Comparison of ENCODE assay signal across 9 mouse cellular contexts in genomic region chr11:79306996-79307395, GRCm38 (mm10). TPM values are rescaled to one million over a fixed set of nuclear protein-coding genes. Genes with fewer than 3 reads are reported as not detected.
DNase-seq lines count a peak whose midpoint lies in the region; ATAC-seq lines count a peak whose summit lies in the region.
"Had no signal": no experiment of that assay in that cellular context is flagged by ENCODE, and none has a peak within 500 bp of the region (broad histone marks: within the 10 kb centered on the region; RNA-seq: fewer than 3 reads in every experiment).

No protein-coding gene starts in this region.

- no peaks in the 10 kb centered on the region for H3K9me3 ChIP-seq in kidney, embryonic 14.5 days (ENCODE audit: control insufficient read depth, low read length)
- H3K9me3 ChIP-seq in forebrain, embryonic 12.5 days: no peaks in the 10 kb centered on the region
- H3K9me3 ChIP-seq in hindbrain, embryonic 15.5 days: no peaks in the 10 kb centered on the region
- H3K9me3 ChIP-seq in lung, embryonic 16.5 days (ENCODE audit: control insufficient read depth, low read length): no peaks in the 10 kb centered on the region

- H3K4me2 ChIP-seq in kidney, embryonic 14.5 days (replicated peaks; ENCODE audit: low read depth, low read length): no peak overlapping the region
- H3K4me2 ChIP-seq in forebrain, embryonic 12.5 days: peak overlapping the region; percentile 24
- no peak overlapping the region for H3K4me2 ChIP-seq in hindbrain, embryonic 15.5 days
- peak overlapping the region; percentile 13 for H3K4me2 ChIP-seq in lung, embryonic 16.5 days (ENCODE audit: low read depth, low read length)

- peaks cover 19% of the 10 kb centered on the region for H3K4me1 ChIP-seq in kidney, embryonic 14.5 days (ENCODE audit: control insufficient read depth, insufficient read depth, low read length)
- peaks cover 25% of the 10 kb centered on the region for H3K4me1 ChIP-seq in forebrain, embryonic 12.5 days
- peaks cover 8% of the 10 kb centered on the region; the same call in 1 of the 2 replicates for H3K4me1 ChIP-seq in hindbrain, embryonic 15.5 days (replicated peaks)
- H3K4me1 ChIP-seq in lung, embryonic 16.5 days (replicated peaks; ENCODE audit: control insufficient read depth, insufficient read depth, low read length): peaks cover 23% of the 10 kb centered on the region

- 20% methylated on average over 10 of the region's 10 CpGs for WGBS in kidney, embryonic 14.5 days
- WGBS in forebrain, embryonic 12.5 days: 3% methylated on average over 10 of the region's 10 CpGs
- 11% methylated on average over 10 of the region's 10 CpGs for WGBS in hindbrain, embryonic 15.5 days
- 13% methylated on average over 10 of the region's 10 CpGs for WGBS in lung, embryonic 16.5 days

- H3K9ac ChIP-seq in kidney, embryonic 14.5 days (ENCODE audit: low read depth, low read length): no peak overlapping the region
- H3K9ac ChIP-seq in forebrain, embryonic 12.5 days: peak overlapping the region; percentile 29; the same call in 1 of the 2 replicates
- H3K9ac ChIP-seq in hindbrain, embryonic 15.5 days: no peak overlapping the region
- H3K9ac ChIP-seq in lung, embryonic 16.5 days (ENCODE audit: low read length): peak overlapping the region; percentile 47

- no peak for DNase-seq in kidney, postnatal 25 days
- peak; percentile 78 for DNase-seq in NIH3T3 (ENCODE audit: low read depth)
- DNase-seq in retina, embryonic 14.5 days (ENCODE audit: low spot score): peak; percentile 37
- DNase-seq in layer of hippocampus, adult 9-10 months (ENCODE audit: low spot score): no peak

- no peaks in the 10 kb centered on the region for H3K36me3 ChIP-seq in kidney, embryonic 14.5 days (ENCODE audit: control insufficient read depth, insufficient read depth, low read length)
- no peaks in the 10 kb centered on the region for H3K36me3 ChIP-seq in forebrain, embryonic 12.5 days (replicated peaks)
- H3K36me3 ChIP-seq in hindbrain, embryonic 15.5 days: no peaks in the 10 kb centered on the region
- no peaks in the 10 kb centered on the region for H3K36me3 ChIP-seq in lung, embryonic 16.5 days (ENCODE audit: control insufficient read depth, insufficient read depth, low read length)

- peak; percentile 62 for ATAC-seq in kidney, embryonic 14.5 days (ENCODE audit: low FRiP score, low TSS enrichment)
- peak; percentile 58; the same call in 1 of the 2 replicates for ATAC-seq in forebrain, embryonic 12.5 days (ENCODE audit: low FRiP score)
- ATAC-seq in hindbrain, embryonic 15.5 days (ENCODE audit: low FRiP score, low read depth): no peak
- peak; percentile 87 for ATAC-seq in lung, embryonic 16.5 days (ENCODE audit: low read depth)
- ATAC-seq: Patski had no signal

- no peak overlapping the region for H3K4me3 ChIP-seq in kidney, embryonic 14.5 days (ENCODE audit: low read length)
- no peak overlapping the region for H3K4me3 ChIP-seq in forebrain, embryonic 12.5 days (replicated peaks)
- no peak overlapping the region for H3K4me3 ChIP-seq in hindbrain, embryonic 15.5 days
- no peak overlapping the region for H3K4me3 ChIP-seq in lung, embryonic 16.5 days (ENCODE audit: low read length)

- peak overlapping the region; percentile 88 for H3K27ac ChIP-seq in kidney, embryonic 14.5 days (ENCODE audit: low read depth, low read length)
- peak overlapping the region; percentile 77 for H3K27ac ChIP-seq in forebrain, embryonic 12.5 days
- H3K27ac ChIP-seq in hindbrain, embryonic 15.5 days (replicated peaks): peak overlapping the region; percentile 50; the same call in 1 of the 2 replicates
- H3K27ac ChIP-seq in lung, embryonic 16.5 days (ENCODE audit: low read length): peak overlapping the region; percentile 94

- no peaks in the 10 kb centered on the region for H3K27me3 ChIP-seq in kidney, embryonic 14.5 days (ENCODE audit: control insufficient read depth, insufficient read depth, low read length)
- peaks cover 3% of the 10 kb centered on the region; the same call in 1 of the 2 replicates for H3K27me3 ChIP-seq in forebrain, embryonic 12.5 days
- no peaks in the 10 kb centered on the region for H3K27me3 ChIP-seq in hindbrain, embryonic 15.5 days
- no peaks in the 10 kb centered on the region for H3K27me3 ChIP-seq in lung, embryonic 16.5 days (ENCODE audit: control insufficient read depth, insufficient read depth, low read depth, low read length)
- H3K27me3 ChIP-seq: Patski had no signal

RNA-seq across cellular contexts. Expression of gene Gm9964, which starts 10.3 kb away (rescaled TPM):
- not detected in 2 replicates for polyA plus RNA-seq in kidney, embryonic 14.5 days (2014; fragmentation: Nextera tagmentation; extraction: Ambion mirVana)
- not detected in 2 replicates for polyA plus RNA-seq in forebrain, embryonic 12.5 days (2016; fragmentation: Nextera tagmentation; extraction: Ambion mirVana)
- polyA plus RNA-seq in hindbrain, embryonic 15.5 days (2015; fragmentation: Nextera tagmentation; extraction: Ambion mirVana): not detected in 2 replicates
- polyA plus RNA-seq in lung, embryonic 16.5 days (2015; fragmentation: Nextera tagmentation; extraction: Ambion mirVana): not detected in 2 replicates
- polyA plus RNA-seq: Patski had no signal

RNA-seq across cellular contexts. Expression of gene Nf1, which starts 32.5 kb away (rescaled TPM):
- 14.5 and 14.8 TPM in 2 replicates for polyA plus RNA-seq in kidney, embryonic 14.5 days (2014; fragmentation: Nextera tagmentation; extraction: Ambion mirVana)
- 8.9 and 9.6 TPM in 2 replicates for polyA plus RNA-seq in forebrain, embryonic 12.5 days (2016; fragmentation: Nextera tagmentation; extraction: Ambion mirVana)
- 6.1 and 6.6 TPM in 2 replicates for polyA plus RNA-seq in hindbrain, embryonic 15.5 days (2015; fragmentation: Nextera tagmentation; extraction: Ambion mirVana)
- 5.8 and 8.2 TPM in 2 replicates for polyA plus RNA-seq in lung, embryonic 16.5 days (2015; fragmentation: Nextera tagmentation; extraction: Ambion mirVana)

RNA-seq across cellular contexts. Expression of gene Wsb1, which starts 52.5 kb away (rescaled TPM):
- 241 and 403 TPM in 2 replicates for polyA plus RNA-seq in kidney, embryonic 14.5 days (2014; fragmentation: Nextera tagmentation; extraction: Ambion mirVana)
- polyA plus RNA-seq in forebrain, embryonic 12.5 days (2016; fragmentation: Nextera tagmentation; extraction: Ambion mirVana): 457 and 459 TPM in 2 replicates
- 406 and 435 TPM in 2 replicates for polyA plus RNA-seq in hindbrain, embryonic 15.5 days (2015; fragmentation: Nextera tagmentation; extraction: Ambion mirVana)
- polyA plus RNA-seq in lung, embryonic 16.5 days (2015; fragmentation: Nextera tagmentation; extraction: Ambion mirVana): 208 and 222 TPM in 2 replicates

Comparison
In these comparisons a context has a peak if more than half of its experiments do, and no peak if none do; other contexts are left out.
1. H3K4me2 ChIP-seq: peak in forebrain, embryonic 12.5 days (single experiment) and lung, embryonic 16.5 days (single experiment); none in kidney, embryonic 14.5 days (single experiment) and hindbrain, embryonic 15.5 days (single experiment).
2. H3K9ac ChIP-seq: peak in forebrain, embryonic 12.5 days (single experiment) and lung, embryonic 16.5 days (single experiment); none in kidney, embryonic 14.5 days (single experiment) and hindbrain, embryonic 15.5 days (single experiment).
3. DNase-seq: peak in NIH3T3 (single experiment) and retina, embryonic 14.5 days (single experiment); none in kidney, postnatal 25 days (0 of 2) and layer of hippocampus, adult 9-10 months (single experiment).
4. Peak in every context shown above with its lines, with median percentiles within 50 percentile points of each other: H3K27ac ChIP-seq.